Mouse (Mus musculus): ENCODE measurements around the gene Ngrn. TPM values are rescaled to one million over a fixed set of nuclear protein-coding genes. Genes with fewer than 3 reads are reported as not detected.

The Ngrn gene
- polyA plus RNA-seq, 1 experiment from 2014 or later = 50.4 TPM

GRCm38 (mm10) chr7:80298754-80299153, 37.7 kb downstream of the Ngrn start:
- ATAC-seq (replicated peaks; ENCODE audit: low FRiP score) = no peak
- Histone ChIP-seq H3K4me1 (replicated peaks; ENCODE audit: control insufficient read depth, insufficient read depth, low read length) (peaks cover 12% of the 10 kb centered on the region; the same call in 1 of the 2 replicates), H3K4me3 (ENCODE audit: low read depth, low read length) (no peak overlapping the region), H3K27me3 (ENCODE audit: control insufficient read depth, insufficient read depth, low read length) (no peaks in the 10 kb centered on the region), H3K4me2 (ENCODE audit: low read depth, low read length, severe bottlenecking) (no peak overlapping the region), H3K9me3 (ENCODE audit: control insufficient read depth, low read length) (no peaks in the 10 kb centered on the region), H3K36me3 (ENCODE audit: control insufficient read depth, insufficient read depth, low read length) (peaks cover 15% of the 10 kb centered on the region; the same call in 1 of the 2 replicates), H3K9ac (ENCODE audit: low read length) (no peak overlapping the region), H3K27ac (ENCODE audit: low read depth, low read length) (no peak overlapping the region)
- DNase-seq (ENCODE audit: low spot score) = no peak
- WGBS = 95% methylated on average over 4 of the region's 4 CpGs

- no peak for ATAC-seq (replicated peaks; ENCODE audit: low FRiP score)
- no peak for DNase-seq (ENCODE audit: low spot score)
- no peak overlapping the region for H3K27ac ChIP-seq (ENCODE audit: low read depth, low read length)
- no peaks in the 10 kb centered on the region for H3K27me3 ChIP-seq (ENCODE audit: control insufficient read depth, insufficient read depth, low read length)
- H3K9me3 ChIP-seq (ENCODE audit: control insufficient read depth, low read length) = no peaks in the 10 kb centered on the region
- no peak overlapping the region for H3K9ac ChIP-seq (ENCODE audit: low read length)
- peaks cover 15% of the 10 kb centered on the region; the same call in 1 of the 2 replicates for H3K36me3 ChIP-seq (ENCODE audit: control insufficient read depth, insufficient read depth, low read length)
- 96% methylated on average over 3 of the region's 3 CpGs for WGBS
- no peak overlapping the region for H3K4me2 ChIP-seq (ENCODE audit: low read depth, low read length, severe bottlenecking)
- no peak overlapping the region for H3K4me3 ChIP-seq (ENCODE audit: low read depth, low read length)
- peaks cover 12% of the 10 kb centered on the region; the same call in 1 of the 2 replicates for H3K4me1 ChIP-seq (replicated peaks; ENCODE audit: control insufficient read depth, insufficient read depth, low read length)
Measured at GRCm38 (mm10) chr7:80299568-80299967, 38.6 kb downstream of the Ngrn start.

- Histone ChIP-seq H3K27ac (ENCODE audit: low read depth, low read length) (no peak overlapping the region), H3K9ac (ENCODE audit: low read length) (no peak overlapping the region), H3K4me1 (replicated peaks; ENCODE audit: control insufficient read depth, insufficient read depth, low read length) (peaks cover 9% of the 10 kb centered on the region; the same call in 1 of the 2 replicates), H3K27me3 (ENCODE audit: control insufficient read depth, insufficient read depth, low read length) (no peaks in the 10 kb centered on the region), H3K4me3 (ENCODE audit: low read depth, low read length) (no peak overlapping the region), H3K9me3 (ENCODE audit: control insufficient read depth, low read length) (no peaks in the 10 kb centered on the region), H3K36me3 (ENCODE audit: control insufficient read depth, insufficient read depth, low read length) (peaks cover 21% of the 10 kb centered on the region; the same call in 1 of the 2 replicates), H3K4me2 (ENCODE audit: low read depth, low read length, severe bottlenecking) (no peak overlapping the region)
- ATAC-seq (replicated peaks; ENCODE audit: low FRiP score) (no peak), DNase-seq (ENCODE audit: low spot score) (no peak)
- 91% methylated on average over 2 of the region's 2 CpGs for WGBS
Measured at GRCm38 (mm10) chr7:80301522-80301921, 40.5 kb downstream of the Ngrn start.

- no peaks in the 10 kb centered on the region for H3K9me3 ChIP-seq (ENCODE audit: control insufficient read depth, low read length)
- ATAC-seq (replicated peaks; ENCODE audit: low FRiP score) (no peak), DNase-seq (ENCODE audit: low spot score) (no peak)
- 83% methylated on average over 3 of the region's 3 CpGs for WGBS
- no peaks in the 10 kb centered on the region for H3K4me1 ChIP-seq (replicated peaks; ENCODE audit: control insufficient read depth, insufficient read depth, low read length)
- H3K9ac ChIP-seq (ENCODE audit: low read length) = no peak overlapping the region
- no peak overlapping the region for H3K4me2 ChIP-seq (ENCODE audit: low read depth, low read length, severe bottlenecking)
- H3K27me3 ChIP-seq (ENCODE audit: control insufficient read depth, insufficient read depth, low read length) = no peaks in the 10 kb centered on the region
- no peak overlapping the region for H3K27ac ChIP-seq (ENCODE audit: low read depth, low read length)
- peaks cover 24% of the 10 kb centered on the region for H3K36me3 ChIP-seq (ENCODE audit: control insufficient read depth, insufficient read depth, low read length)
- H3K4me3 ChIP-seq (ENCODE audit: low read depth, low read length) = no peak overlapping the region
Measured at GRCm38 (mm10) chr7:80307766-80308165, 46.8 kb downstream of the Ngrn start.

- Histone ChIP-seq H3K4me2 (ENCODE audit: low read depth, low read length, severe bottlenecking) (no peak overlapping the region), H3K27me3 (ENCODE audit: control insufficient read depth, insufficient read depth, low read length) (no peaks in the 10 kb centered on the region), H3K4me3 (ENCODE audit: low read depth, low read length) (no peak overlapping the region), H3K9ac (ENCODE audit: low read length) (no peak overlapping the region), H3K36me3 (ENCODE audit: control insufficient read depth, insufficient read depth, low read length) (peaks cover 36% of the 10 kb centered on the region), H3K9me3 (ENCODE audit: control insufficient read depth, low read length) (no peaks in the 10 kb centered on the region), H3K4me1 (replicated peaks; ENCODE audit: control insufficient read depth, insufficient read depth, low read length) (no peaks in the 10 kb centered on the region), H3K27ac (ENCODE audit: low read depth, low read length) (no peak overlapping the region)
- WGBS = 85% methylated on average over 7 of the region's 7 CpGs
- DNase-seq (ENCODE audit: low spot score) (no peak), ATAC-seq (replicated peaks; ENCODE audit: low FRiP score) (no peak)
Measured at GRCm38 (mm10) chr7:80310771-80311170, 49.8 kb downstream of the Ngrn start.

Other genes starting within 250 kb of the Ngrn start
- gene Zfp710, start 236.4 kb upstream of the Ngrn start, polyA plus RNA-seq (2014; fragmentation: Nextera tagmentation; extraction: Ambion mirVana) = 27.9 and 33.0 TPM in 2 replicates
- gene Idh2, start 145.8 kb upstream of the Ngrn start, polyA plus RNA-seq (2014; fragmentation: Nextera tagmentation; extraction: Ambion mirVana) = 403 and 425 TPM in 2 replicates
- gene Sema4b, start 74.4 kb upstream of the Ngrn start, polyA plus RNA-seq (2014; fragmentation: Nextera tagmentation; extraction: Ambion mirVana) = 15.7 and 17.3 TPM in 2 replicates
- 51.4 and 58.1 TPM in 2 replicates for gene Cib1, start 28.4 kb upstream of the Ngrn start, polyA plus RNA-seq (2014; fragmentation: Nextera tagmentation; extraction: Ambion mirVana)
- 5.3 and 5.7 TPM in 2 replicates for gene Gdpgp1, start 28.4 kb upstream of the Ngrn start, polyA plus RNA-seq (2014; fragmentation: Nextera tagmentation; extraction: Ambion mirVana)
- gene Ttll13, start 14.8 kb upstream of the Ngrn start, polyA plus RNA-seq (2014; fragmentation: Nextera tagmentation; extraction: Ambion mirVana) = 1.2 and 1.5 TPM in 2 replicates
- 20.6 and 21.3 TPM in 2 replicates for gene Vps33b, start 8.4 kb downstream of the Ngrn start, polyA plus RNA-seq (2014; fragmentation: Nextera tagmentation; extraction: Ambion mirVana)
- gene Prc1, start 33.2 kb downstream of the Ngrn start, polyA plus RNA-seq (2014; fragmentation: Nextera tagmentation; extraction: Ambion mirVana) = 263 and 281 TPM in 2 replicates
- gene Rccd1, start 63.2 kb downstream of the Ngrn start, polyA plus RNA-seq (2014; fragmentation: Nextera tagmentation; extraction: Ambion mirVana) = 16.9 and 20.2 TPM in 2 replicates
- gene Unc45a, start 79.8 kb downstream of the Ngrn start, polyA plus RNA-seq (2014; fragmentation: Nextera tagmentation; extraction: Ambion mirVana) = 31.1 and 36.1 TPM in 2 replicates
- gene Hddc3, start 81.9 kb downstream of the Ngrn start, polyA plus RNA-seq (2014; fragmentation: Nextera tagmentation; extraction: Ambion mirVana) = 23.8 and 31.0 TPM in 2 replicates
- 16.1 and 18.8 TPM in 2 replicates for gene Man2a2, start 110.2 kb downstream of the Ngrn start, polyA plus RNA-seq (2014; fragmentation: Nextera tagmentation; extraction: Ambion mirVana)
- gene Fes, start 126.7 kb downstream of the Ngrn start, polyA plus RNA-seq (2014; fragmentation: Nextera tagmentation; extraction: Ambion mirVana) = 7.7 and 8.3 TPM in 2 replicates
- gene Furin, start 144.2 kb downstream of the Ngrn start, polyA plus RNA-seq (2014; fragmentation: Nextera tagmentation; extraction: Ambion mirVana) = 6.0 and 6.2 TPM in 2 replicates